Mouse (Mus musculus) CH12.LX (cell line): ENCODE measurements around the gene Vps37c. TPM values are rescaled to one million over a fixed set of nuclear protein-coding genes. Genes with fewer than 3 reads are reported as not detected.

Source experiments
- DNase-seq: peaks from one replicate; pipeline ENCODE4 v3.0.0-alpha.2; 2013; ENCODE audit errors: extremely low read depth
- H3K27ac ChIP-seq: 2 replicates; pipeline ENCODE4 v1.5.1; 2012; ENCODE audit warnings: low read depth, mild to moderate bottlenecking, control low read depth, moderate library complexity; ENCODE audit not compliant: insufficient read depth
- H3K27me3 ChIP-seq: replicated peaks from 2 replicates; pipeline ENCODE3; 2012; ENCODE audit warnings: inconsistent platforms
- H3K36me3 ChIP-seq, 2 experiments: replicated peaks in 1 of 2; 2 replicates each; pipeline versions ENCODE3 to v1.6.1; 2012; ENCODE audit warnings: inconsistent platforms in 1 of 2, low read length in 1 of 2, mild to moderate bottlenecking in 1 of 2, mixed read lengths in 1 of 2, moderate library complexity in 1 of 2; ENCODE audit not compliant: control insufficient read depth in 1 of 2, insufficient read depth in 1 of 2
- H3K4me1 ChIP-seq, 2 experiments: 2 replicates each; pipeline ENCODE4 v1.6.1; 2012; ENCODE audit warnings: inconsistent platforms in 1 of 2, moderate library complexity in 1 of 2; ENCODE audit not compliant: insufficient read depth in 2 of 2, control insufficient read depth in 1 of 2
- H3K4me2 ChIP-seq: 2 replicates; pipeline ENCODE4 v1.6.1; 2012; ENCODE audit warnings: low read depth, mild to moderate bottlenecking, control low read depth; ENCODE audit not compliant: poor library complexity, insufficient read depth, severe bottlenecking
- H3K4me3 ChIP-seq, 3 experiments: fragments of 150-350 bp in 1 of 3; sonication (generic) in 1 of 3; replicated peaks in 1 of 3; 2 replicates each; pipeline versions ENCODE3 to v1.5.1; 2011 to 2012; ENCODE audit warnings: low read depth in 2 of 3, low read length in 2 of 3, mild to moderate bottlenecking in 2 of 3, moderate library complexity in 2 of 3, control low read depth in 1 of 3, improper control_type of control experiment in 1 of 3, inconsistent platforms in 1 of 3, mixed read lengths in 1 of 3; ENCODE audit not compliant: poor library complexity in 1 of 3
- H3K79me2 ChIP-seq: replicated peaks from 2 replicates; pipeline ENCODE4 v1.6.1; 2012; ENCODE audit warnings: mild to moderate bottlenecking, moderate library complexity; ENCODE audit not compliant: control insufficient read depth, poor library complexity, insufficient read depth, severe bottlenecking; ENCODE audit errors: extremely low read depth
- H3K9ac ChIP-seq: 2 replicates; pipeline ENCODE4 v1.6.1; 2012; ENCODE audit warnings: low read depth, mild to moderate bottlenecking, control low read depth, moderate library complexity; ENCODE audit not compliant: insufficient read depth
- H3K9me3 ChIP-seq: replicated peaks from 2 replicates; pipeline ENCODE3; 2012; ENCODE audit warnings: low read length, inconsistent platforms, mixed read lengths
- CHD2 ChIP-seq: IDR thresholded peaks from 2 replicates; pipeline ENCODE4 v1.6.1; 2011; ENCODE audit warnings: low read length, improper control_type of control experiment
- E2F4 ChIP-seq: IDR thresholded peaks from 2 replicates; pipeline ENCODE4 v1.6.1; 2011; ENCODE audit warnings: low read depth, low read length, improper control_type of control experiment; ENCODE audit not compliant: insufficient replicate concordance
- ETS1 ChIP-seq: conservative IDR thresholded peaks from 2 replicates; pipeline ENCODE4 v1.6.1; 2012; ENCODE audit warnings: low read depth, mild to moderate bottlenecking, inconsistent platforms, low read length, improper control_type of control experiment, moderate library complexity
- HCFC1 ChIP-seq: IDR thresholded peaks from 2 replicates; pipeline ENCODE4 v1.6.1; 2012; ENCODE audit warnings: low read depth, mild to moderate bottlenecking, inconsistent platforms, low read length, improper control_type of control experiment
- IRF4 ChIP-seq: IDR thresholded peaks from 2 replicates; pipeline ENCODE4 v1.6.1; 2014; ENCODE audit warnings: low read depth, mild to moderate bottlenecking, inconsistent platforms, low read length, improper control_type of control experiment
- MAFK ChIP-seq: IDR thresholded peaks from 2 replicates; pipeline ENCODE4 v1.6.1; 2011; ENCODE audit warnings: low read length, improper control_type of control experiment; ENCODE audit not compliant: insufficient replicate concordance
- MAX ChIP-seq: IDR thresholded peaks from 2 replicates; pipeline ENCODE4 v1.6.1; 2011; ENCODE audit warnings: low read length, improper control_type of control experiment
- MEF2A ChIP-seq: IDR thresholded peaks from 2 replicates; pipeline ENCODE4 v1.6.1; 2014; ENCODE audit warnings: low read depth, mild to moderate bottlenecking, inconsistent platforms, low read length, improper control_type of control experiment, borderline replicate concordance
- MXI1 ChIP-seq: IDR thresholded peaks from 2 replicates; pipeline ENCODE4 v1.6.1; 2011; ENCODE audit warnings: mild to moderate bottlenecking, low read depth, low read length, improper control_type of control experiment
- MYC ChIP-seq: IDR thresholded peaks from 2 replicates; pipeline ENCODE4 v1.6.1; 2011; ENCODE audit warnings: low read depth, mild to moderate bottlenecking, improper control_type of control experiment, low read length
- NELFE ChIP-seq: IDR thresholded peaks from 2 replicates; pipeline ENCODE4 v1.6.1; 2011; ENCODE audit warnings: low read depth, low read length, improper control_type of control experiment
- POLR2AphosphoS2 ChIP-seq: IDR thresholded peaks from 2 replicates; pipeline ENCODE4 v1.6.1; 2011; ENCODE audit warnings: low read depth, low read length, improper control_type of control experiment
- RAD21 ChIP-seq: IDR thresholded peaks from 2 replicates; pipeline ENCODE4 v1.6.1; 2011; ENCODE audit warnings: low read depth, mild to moderate bottlenecking, low read length, improper control_type of control experiment, moderate library complexity
- SIN3A ChIP-seq: IDR thresholded peaks from 2 replicates; pipeline ENCODE4 v1.6.1; 2012; ENCODE audit warnings: low read length, improper control_type of control experiment, inconsistent platforms
- SMC3 ChIP-seq: IDR thresholded peaks from 2 replicates; pipeline ENCODE4 v1.6.1; 2011; ENCODE audit warnings: low read depth, low read length, improper control_type of control experiment
- TCF12 ChIP-seq: IDR thresholded peaks from 2 replicates; pipeline ENCODE4 v1.6.1; 2014; ENCODE audit warnings: low read depth, mild to moderate bottlenecking, inconsistent platforms, low read length, improper control_type of control experiment
- UBTF ChIP-seq: IDR thresholded peaks from 2 replicates; pipeline ENCODE4 v1.6.1; 2012; ENCODE audit warnings: low read depth, mild to moderate bottlenecking, inconsistent platforms, low read length, improper control_type of control experiment, moderate library complexity
- USF2 ChIP-seq: conservative IDR thresholded peaks from 2 replicates; pipeline ENCODE4 v1.6.1; 2011; ENCODE audit warnings: low read depth, low read length, improper control_type of control experiment
- ZKSCAN1 ChIP-seq: IDR thresholded peaks from 2 replicates; pipeline ENCODE4 v1.6.1; 2012; ENCODE audit warnings: low read depth, inconsistent platforms, low read length, improper control_type of control experiment, borderline replicate concordance
- ZNF384 ChIP-seq: IDR thresholded peaks from 2 replicates; pipeline ENCODE4 v1.6.1; 2012; ENCODE audit warnings: low read depth, low read length, improper control_type of control experiment, inconsistent platforms
- dilution Hi-C: fragments of 300-500 bp; cut with MboI; formaldehyde crosslinking; loops from 2 replicates; pipeline ENCODE4 v1.14.3; 2020; ENCODE audit warnings: low sequenced_read_pairs; ENCODE audit not compliant: extremely low pct_unique_long_range_greater_than_20kb, extremely low pct_ligation_motif_present
- in situ Hi-C: fragments of 300-500 bp; cut with MboI; formaldehyde crosslinking; loops from 3 replicates; pipeline ENCODE4 v1.14.3; 2019; ENCODE audit warnings: low sequenced_read_pairs, low pct_ligation_motif_present, low pct_unique_long_range_greater_than_20kb, mixed read lengths
- polyA plus RNA-seq: library from polyadenylated mRNA; unstranded; fragments of >175 nt; gene quantifications from 2 replicates; pipeline ENCODE4 v1.2.1, GENCODE M21; 2012; ENCODE audit warnings: low read depth; ENCODE audit not compliant: insufficient read length
- total RNA-seq, 2 experiments: library from RNA; depleted of rRNA; stranded (reverse); fragments of 300-350 nt in 1 of 2; fragments of >200 nt in 1 of 2; gene quantifications; 2 replicates each; pipeline ENCODE4 v1.2.3; 2012 to 2014

Gene Vps37c
- total and polyA plus RNA-seq, 3 experiments, result 6.2 to 13.0 (median 9.5) TPM

- dilution Hi-C loops (no loop called here), in situ Hi-C loops (no loop called here)
- TF ChIP-seq MAFK (no peak), USF2 (no peak), MEF2A (no peak), MAX (no peak), ZNF384 (no peak), IRF4 (no peak), TCF12 (no peak), MYC (no peak), POLR2AphosphoS2 (no peak), E2F4 (no peak), CHD2 (no peak)
- DNase-seq, result no peak
- H3K9ac ChIP-seq, result no peak overlapping the region
- no peaks in the 10 kb centered on the region for H3K9me3 ChIP-seq
- no peak overlapping the region for H3K4me2 ChIP-seq
- H3K4me3 ChIP-seq, result no peak overlapping the region
- no peaks in the 10 kb centered on the region for H3K79me2 ChIP-seq
- H3K27ac ChIP-seq, result no peak overlapping the region
- H3K27me3 ChIP-seq, result no peaks in the 10 kb centered on the region
- H3K36me3 ChIP-seq, result peaks cover 0 to 66% of the 10 kb centered on the region in 2 experiments
- peaks cover 12 to 40% of the 10 kb centered on the region in 2 experiments for H3K4me1 ChIP-seq
Observed at GRCm38 (mm10) chr19:10735061-10735460, 46.5 kb downstream of the Vps37c start.

DNA sequence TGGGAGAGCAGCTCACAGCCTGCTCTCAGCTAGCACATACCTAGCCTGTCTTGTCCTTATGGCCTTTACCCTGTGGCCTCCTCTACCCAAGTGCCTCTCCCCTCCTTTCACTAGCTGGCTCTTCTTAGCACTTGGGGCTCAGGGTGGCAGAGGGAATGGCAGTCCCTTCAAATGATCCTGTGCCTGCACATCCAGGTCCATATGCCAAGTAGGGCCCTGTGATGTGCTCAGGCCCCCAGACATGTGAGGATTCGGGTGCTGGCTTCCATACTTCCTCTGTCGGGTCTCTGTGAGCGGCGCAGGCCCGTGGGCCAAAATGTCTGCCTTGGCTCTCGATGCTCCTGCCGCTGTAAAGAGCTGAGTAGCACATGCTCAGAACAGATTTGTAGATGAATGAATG, 47.3 kb downstream of the Vps37c start:
- no peak overlapping the region for H3K27ac ChIP-seq
- H3K4me3 ChIP-seq, result no peak overlapping the region
- no peak for DNase-seq
- no peak for TF ChIP-seq UBTF
- no peak for TF ChIP-seq ZNF384
- TF ChIP-seq MXI1, result no peak
- TF ChIP-seq RAD21, result no peak
- no peak for TF ChIP-seq SIN3A
- no peak for TF ChIP-seq MAX
- no peak for TF ChIP-seq NELFE
- TF ChIP-seq ETS1, result no peak
- no peak for TF ChIP-seq HCFC1
- TF ChIP-seq TCF12, result no peak
- no peak for TF ChIP-seq MAFK
- TF ChIP-seq E2F4, result no peak
- TF ChIP-seq ZKSCAN1, result no peak
- no peak for TF ChIP-seq SMC3
- no peaks in the 10 kb centered on the region for H3K27me3 ChIP-seq
- H3K4me2 ChIP-seq, result no peak overlapping the region
- no peak overlapping the region for H3K9ac ChIP-seq
- H3K79me2 ChIP-seq, result no peaks in the 10 kb centered on the region
- H3K36me3 ChIP-seq, result peaks cover 0 to 58% of the 10 kb centered on the region in 2 experiments
- dilution Hi-C loops (no loop called here), in situ Hi-C loops (no loop called here)
- no peaks in the 10 kb centered on the region for H3K9me3 ChIP-seq
- peaks cover 14 to 41% of the 10 kb centered on the region in 2 experiments for H3K4me1 ChIP-seq
